Mouse (Mus musculus) monocyte, adult 2 months (primary cell): ENCODE results near the gene Fam107b.

Experiments used
- DNase-seq, 2 experiments: peaks; one replicate each; pipeline ENCODE4 v3.0.0; 2022; ENCODE audit warnings: low spot score in 2 of 2, low read depth in 1 of 2

Fam107b gene

DNA sequence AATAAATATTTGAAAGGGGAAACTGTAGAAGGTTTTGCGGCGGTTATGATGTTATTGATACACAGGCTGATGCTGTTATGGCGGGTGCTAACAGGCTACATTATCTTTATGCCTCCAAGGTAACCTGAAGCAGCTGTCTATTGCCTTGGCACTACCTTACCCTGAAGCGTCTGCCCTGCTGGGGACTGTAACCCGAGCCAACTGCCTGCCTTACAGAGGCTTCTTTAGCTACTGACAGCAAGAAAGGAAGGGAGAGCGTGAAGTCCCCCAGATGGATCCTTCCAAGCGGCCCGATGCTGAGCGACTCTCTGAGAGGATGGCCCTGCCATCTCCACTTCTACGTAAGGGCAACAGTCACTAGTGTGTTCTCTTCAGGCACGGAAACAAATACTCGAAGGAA lies at the start of gene Fam107b:
Gene Fam107b, plus strand, starts transcription at position 303 of the 400 bp plus-strand sequence.
- DNase-seq, result no peak

DNA sequence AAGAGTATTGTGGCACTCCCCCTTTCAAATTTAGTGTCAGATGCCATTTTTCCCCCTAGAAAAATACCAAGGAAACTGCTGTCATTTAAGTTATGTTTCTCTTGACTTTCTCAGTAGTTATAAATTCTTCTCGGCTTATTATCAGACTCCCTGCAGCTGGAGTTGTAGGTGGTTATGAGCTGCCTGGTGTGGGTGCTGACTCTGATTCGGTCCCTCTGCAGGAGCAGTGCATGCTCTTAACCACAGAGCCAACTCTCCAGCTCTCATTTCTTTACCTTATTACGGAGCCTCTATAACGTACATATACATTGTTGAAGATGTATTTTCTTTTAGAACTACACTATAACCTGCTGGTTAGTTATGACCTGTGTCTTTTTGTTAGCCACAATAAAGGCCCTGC lies 47.7 kb upstream of the Fam107b start:
- DNase-seq, result no peak

DNA sequence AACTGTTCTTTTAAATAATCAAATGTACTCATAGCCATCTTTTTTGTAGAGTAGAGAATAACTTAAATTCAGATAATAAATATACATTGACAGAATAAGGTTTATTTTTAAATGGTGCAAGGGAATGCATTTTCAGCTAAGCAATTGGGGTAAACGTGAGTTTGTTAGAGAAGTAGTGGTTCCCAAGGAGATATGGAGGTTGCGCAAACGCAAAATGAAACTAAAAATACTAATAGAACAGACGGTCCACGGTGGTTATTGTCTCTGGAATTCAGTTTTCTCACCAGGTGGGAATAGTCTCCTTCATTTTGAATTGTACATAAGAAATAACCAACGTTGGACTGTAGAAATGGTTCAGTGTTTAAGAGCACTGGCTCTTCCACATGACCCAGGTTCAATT lies 44.0 kb upstream of the Fam107b start:
- DNase-seq, result no peak

DNA sequence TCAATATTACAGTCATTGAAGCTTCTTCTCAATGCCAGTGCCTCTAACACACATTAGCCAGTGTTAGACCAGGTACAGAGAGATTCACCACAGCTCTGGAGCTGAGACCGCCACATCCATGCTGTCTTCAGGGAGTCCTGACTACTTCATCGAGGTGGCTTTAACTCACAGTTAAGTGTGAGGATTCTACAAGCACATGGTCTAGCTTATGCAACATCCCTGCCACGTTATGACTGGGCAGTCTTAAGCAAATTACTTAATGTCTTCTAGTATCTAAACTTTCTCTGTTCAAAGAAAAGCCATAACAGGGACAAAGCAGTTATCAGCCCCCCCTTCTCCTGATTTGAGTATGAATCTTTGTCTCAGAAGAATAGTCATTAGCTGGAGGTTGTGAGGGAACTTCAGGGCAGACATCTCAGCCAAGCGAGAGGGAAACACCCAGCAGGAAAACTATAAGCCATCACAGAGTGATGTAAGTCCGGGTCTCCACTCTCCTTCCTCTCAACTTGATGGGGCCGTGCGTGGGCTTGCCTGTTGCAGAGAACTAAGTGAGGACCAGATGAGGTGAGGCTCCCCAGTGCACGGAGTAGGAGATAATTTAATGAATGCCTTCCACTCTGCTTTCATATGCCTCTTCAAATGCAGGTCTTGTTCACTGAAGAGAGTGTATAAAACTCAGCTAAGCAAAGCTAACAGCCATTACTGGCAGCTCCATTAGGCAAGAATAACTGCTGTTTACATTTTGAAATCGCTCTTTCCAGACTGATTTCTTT lies 28.8 kb upstream of the Fam107b start:
- no peak for DNase-seq

DNA sequence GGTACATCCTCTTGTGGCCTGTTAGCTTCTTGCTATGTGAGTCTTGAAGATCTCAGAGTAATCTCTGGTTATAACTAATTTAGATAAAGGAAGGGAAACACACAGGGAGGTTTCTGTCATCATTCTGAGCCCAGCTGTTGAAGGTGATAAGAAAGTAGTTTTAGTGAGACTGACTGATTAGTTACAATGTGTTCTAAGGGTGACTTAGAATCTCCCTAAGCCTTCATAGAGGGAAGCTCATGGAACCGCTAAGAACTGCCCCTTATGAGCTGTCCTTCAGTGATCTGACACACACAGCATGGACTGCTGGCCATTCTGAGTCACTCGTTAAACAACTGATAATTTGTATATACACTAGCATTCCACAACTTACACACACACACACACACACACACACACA lies 24.2 kb upstream of the Fam107b start:
- no peak for DNase-seq

DNA sequence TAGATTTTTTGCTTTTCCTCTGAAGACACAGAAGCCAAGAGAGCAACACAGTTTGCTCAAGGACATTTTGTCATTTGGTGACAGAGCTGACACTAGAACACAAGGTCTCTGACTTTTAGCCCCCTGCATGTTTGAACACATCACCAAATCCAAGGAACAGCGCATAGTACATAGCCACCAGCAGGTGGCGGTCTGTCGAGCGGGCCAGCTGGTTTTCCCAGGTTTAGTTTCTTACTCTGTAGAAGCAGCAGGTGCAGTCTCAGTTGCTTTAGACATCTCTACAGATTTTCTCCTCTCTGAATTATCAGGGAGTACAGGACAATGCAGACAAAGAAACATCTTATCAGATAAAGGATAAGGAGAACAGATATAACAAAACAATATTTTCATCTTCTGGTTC lies 23.7 kb upstream of the Fam107b start:
- DNase-seq, result peak in 1 of 2 experiments; percentile 27

DNA sequence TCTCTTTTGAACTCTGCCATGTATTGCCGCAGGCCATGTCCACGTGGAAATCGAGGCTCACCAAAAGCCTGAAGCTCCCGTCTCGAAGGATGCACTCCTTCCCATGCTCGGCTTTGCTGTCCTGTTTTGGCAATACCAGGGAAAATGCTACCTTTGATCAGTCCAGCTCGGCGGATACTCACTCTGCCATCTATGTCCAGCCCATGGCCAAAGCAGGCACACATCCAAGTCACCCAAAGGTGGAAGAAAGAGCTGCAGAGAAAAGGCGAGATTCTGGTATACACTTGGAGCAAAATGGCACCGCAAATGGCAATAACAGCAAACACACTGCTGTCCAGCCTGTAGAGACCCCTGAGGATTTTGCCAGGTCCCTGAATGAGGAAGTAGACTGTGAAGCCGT lies 318 bp downstream of the Fam107b start:
- DNase-seq, result no peak

DNA sequence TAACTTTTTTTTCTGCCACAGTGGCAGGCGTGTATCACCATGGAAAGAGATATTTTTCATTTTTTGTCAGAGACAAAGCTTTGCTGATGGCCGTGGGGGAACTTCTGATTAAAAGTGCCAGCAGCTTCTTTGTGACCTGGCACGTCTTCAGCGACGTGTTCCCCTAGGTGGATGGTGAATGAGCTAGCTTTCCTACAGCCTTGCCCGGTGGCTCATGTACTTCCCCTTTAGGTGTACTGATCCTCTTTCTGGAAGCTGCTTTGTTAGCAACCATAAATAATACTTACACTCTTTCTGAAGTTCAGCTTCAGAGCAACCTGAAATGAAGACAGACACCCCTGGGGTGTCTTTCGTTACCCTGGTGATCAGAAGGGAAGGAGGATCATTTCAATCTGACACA lies 3.6 kb downstream of the Fam107b start:
- DNase-seq, result no peak

DNA sequence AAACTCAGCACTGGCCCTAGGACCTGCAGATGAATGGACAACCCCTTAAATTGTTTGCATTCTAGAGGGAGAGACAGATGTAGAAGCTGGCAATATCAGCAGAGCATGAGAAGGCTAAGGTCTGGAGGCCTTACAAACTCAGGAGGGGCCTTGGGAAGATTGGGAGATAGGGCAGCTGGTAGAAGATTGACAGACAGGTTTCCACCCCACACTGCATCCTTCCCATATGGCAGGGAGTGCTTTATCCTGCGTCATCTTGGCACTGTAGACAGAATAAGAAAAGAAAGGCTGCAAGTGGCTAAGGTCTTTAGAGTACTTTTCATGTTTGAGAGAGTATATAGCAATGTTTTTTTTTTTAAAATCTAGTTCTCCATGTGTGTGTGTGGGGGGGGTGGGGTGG lies 4.9 kb downstream of the Fam107b start:
- no peak for DNase-seq

DNA sequence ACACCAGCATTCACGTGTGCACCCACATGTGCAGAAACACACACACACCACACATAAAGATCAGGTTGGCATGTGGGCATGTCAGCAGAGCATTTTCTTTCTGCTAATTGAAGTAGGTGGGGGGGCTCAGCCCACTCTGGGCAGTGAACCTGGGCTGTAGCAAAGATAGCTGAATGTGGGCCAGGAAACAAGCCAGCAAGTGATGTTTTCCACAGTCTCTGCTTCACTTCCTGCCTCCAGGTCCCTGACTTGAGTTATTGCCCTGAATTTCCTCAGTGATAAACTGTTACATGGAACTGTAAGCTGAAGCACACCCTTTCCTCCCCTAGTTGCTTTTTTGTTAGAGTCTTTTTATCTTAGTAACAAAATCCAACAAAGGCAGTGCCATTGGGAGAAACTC lies 6.1 kb downstream of the Fam107b start:
- DNase-seq, result no peak

DNA sequence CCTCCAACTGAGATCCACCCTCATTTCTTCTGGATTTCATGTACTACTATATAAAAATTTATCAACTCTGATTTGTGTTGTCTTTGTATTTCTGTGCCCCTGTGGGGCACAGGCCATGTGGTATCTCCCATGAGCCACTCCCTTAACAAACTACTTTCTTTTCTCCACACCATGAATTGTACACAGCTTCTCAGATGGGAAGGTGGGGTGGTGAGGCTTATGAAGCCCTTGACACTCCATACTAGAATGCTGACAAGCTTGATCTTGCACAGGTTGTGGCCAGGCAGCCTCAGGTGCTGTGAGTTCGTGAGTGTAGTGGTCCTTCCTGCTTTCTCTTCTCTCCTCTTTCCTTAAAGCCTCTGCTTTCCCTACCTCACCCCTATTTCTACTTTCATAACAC lies 6.9 kb downstream of the Fam107b start:
- DNase-seq, result no peak

DNA sequence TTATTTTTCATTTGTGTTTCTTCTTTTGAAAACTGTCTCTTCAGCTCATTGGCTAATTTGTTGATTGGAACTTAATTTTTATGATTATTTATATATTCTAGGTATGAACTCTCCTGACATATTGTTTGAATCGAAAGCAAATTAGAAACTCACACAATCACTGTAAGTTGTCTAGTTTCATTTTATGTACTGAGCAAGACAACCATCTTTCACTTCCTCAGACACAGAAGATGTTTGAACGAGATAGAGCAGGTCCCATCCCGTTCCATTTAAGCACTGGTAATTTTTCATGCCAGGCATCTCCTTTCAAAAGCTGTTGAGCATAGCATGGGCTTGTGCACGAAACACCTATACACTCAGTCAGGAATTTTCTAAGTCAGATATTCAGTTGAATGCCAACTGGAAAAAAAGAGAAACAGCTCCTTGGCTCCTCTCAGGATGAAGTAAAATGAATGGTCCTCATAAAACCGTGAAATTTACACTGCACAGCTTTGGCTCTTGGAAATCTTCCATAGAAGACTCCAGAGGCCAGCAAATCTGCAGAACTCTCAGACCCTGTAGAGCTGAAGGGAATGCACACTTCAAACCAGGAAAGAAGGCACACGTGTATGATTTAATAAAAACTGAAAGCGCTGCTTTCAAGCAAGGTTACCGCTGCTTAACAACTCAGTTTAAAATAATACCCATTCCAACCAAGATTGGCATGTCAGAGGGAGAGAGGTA lies 8.1 kb downstream of the Fam107b start:
- DNase-seq, result no peak

DNA sequence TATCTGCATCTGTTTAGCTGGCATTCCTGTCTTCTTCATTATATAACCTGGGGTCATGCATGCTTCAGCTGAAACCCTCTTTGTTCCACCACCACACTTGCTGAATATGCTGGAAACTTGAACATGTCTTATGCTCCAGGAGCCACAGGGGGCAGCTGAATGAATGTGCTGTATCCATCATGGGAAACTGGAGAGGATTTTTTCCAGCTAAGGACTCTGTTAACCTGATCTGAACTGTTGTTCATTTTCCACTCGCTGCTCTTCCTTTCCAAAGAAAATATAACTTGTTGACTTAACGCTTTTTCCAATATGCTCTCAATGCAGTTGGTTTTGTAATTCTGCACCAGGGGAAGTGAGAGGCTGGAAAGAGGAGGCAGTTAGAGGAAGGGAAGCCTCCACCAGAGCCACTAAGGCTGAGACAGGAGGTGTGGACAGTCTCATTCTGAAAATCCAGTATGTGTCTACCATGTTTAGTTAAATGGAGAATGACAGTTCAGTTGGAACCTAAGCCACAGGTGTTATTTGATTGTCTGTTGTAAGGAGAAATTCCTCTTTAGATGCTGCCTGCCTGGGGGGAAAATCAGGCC lies 9.1 kb downstream of the Fam107b start:
- DNase-seq, result no peak

DNA sequence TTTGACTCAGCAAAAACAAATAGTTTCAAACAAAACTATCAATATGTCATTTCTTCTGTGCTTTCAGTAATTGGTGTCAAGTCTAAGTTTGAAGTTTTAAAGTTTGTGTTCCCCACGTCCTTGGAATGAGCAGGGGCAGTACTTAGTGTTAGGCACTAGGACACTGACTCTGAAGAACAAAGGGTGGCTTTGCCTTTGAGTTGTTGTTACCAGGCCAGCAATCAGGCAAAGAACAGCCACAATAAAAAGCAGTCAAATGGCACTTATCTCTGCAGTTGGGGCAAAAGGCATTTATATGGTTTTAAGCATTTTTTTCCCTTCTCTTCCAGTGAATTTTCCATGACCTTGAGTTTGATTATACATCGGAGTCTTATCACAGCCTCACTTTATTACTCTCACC lies 12.5 kb downstream of the Fam107b start:
- DNase-seq, result no peak

DNA sequence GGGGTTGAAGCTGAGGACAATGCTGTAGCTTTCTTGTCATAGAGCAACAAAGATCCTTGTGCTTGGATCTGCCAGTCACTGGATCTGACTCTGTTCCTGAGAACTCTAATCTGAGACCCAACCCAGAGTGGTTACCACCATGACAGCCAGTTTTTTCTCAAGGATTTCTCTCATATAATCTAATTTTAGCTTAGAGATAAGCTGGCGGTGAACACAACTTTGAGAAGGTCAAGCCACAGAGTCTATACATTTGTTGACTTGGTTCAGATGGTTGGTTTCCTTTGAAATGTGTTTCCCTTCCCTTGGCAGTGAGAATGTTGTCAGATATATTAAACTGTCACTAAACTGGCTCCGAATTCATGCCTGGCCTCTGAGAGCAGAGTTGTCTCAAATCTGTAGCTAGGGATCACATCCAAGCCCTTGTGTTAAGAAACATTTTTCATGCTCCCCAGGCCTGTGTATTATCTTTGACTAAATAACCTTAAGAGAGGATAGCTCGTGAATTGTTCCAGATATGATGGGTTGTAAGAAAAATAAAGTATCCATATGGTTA lies 15.0 kb downstream of the Fam107b start:
- no peak for DNase-seq

DNA sequence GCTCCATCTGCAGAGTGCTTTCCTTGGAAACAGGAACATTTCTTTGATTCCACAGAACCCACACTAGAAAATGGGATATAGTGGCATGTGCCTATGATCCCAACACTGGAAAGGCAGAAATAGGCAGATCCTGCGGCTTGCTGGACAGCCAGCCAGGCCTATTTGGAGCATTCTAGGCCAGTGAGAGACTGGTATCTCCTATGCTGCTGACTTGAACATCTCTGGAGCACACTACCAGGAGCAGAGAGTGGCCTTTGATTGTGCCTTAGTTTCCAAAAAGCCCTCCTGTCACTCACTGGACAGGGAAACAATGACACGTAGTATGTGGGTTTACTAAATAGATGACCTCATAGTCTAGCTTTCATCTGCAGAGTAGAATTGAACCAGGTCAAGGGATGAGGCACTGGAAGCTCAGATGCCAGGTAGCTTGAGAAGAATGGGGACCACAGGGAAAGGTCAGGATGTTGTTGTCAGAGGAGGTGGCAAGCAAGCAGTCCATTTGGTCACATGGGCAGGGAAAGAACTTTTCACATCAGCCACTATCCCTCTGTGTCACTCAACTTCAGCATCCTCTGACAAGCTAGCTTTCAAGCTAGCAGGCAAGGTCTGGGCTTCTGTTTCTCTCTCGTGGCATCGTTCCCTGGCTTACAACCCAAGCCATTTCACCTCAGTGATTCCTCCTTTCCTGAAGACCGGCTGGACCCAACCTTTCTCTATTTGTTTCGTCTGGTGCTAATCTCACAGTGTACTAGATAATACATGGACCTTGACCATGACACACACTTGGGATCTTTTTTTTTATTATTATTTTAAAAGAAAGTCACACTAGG lies 20.0 kb downstream of the Fam107b start:
- DNase-seq, result no peak

DNA sequence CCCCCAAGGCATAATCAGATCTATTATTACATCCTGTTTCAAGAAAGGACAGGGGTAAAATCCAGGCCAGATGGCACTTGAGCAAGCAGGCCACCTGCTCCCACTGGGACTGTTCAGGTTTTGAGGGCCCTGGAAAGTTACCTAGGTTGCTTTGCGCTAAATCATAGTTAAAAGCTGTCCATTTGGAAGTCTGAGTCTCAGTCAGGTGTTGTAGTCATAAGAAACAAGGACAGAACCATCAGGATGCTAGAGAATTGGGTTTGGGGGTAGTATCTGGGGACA lies 20.6 kb downstream of the Fam107b start:
- DNase-seq, result no peak

DNA sequence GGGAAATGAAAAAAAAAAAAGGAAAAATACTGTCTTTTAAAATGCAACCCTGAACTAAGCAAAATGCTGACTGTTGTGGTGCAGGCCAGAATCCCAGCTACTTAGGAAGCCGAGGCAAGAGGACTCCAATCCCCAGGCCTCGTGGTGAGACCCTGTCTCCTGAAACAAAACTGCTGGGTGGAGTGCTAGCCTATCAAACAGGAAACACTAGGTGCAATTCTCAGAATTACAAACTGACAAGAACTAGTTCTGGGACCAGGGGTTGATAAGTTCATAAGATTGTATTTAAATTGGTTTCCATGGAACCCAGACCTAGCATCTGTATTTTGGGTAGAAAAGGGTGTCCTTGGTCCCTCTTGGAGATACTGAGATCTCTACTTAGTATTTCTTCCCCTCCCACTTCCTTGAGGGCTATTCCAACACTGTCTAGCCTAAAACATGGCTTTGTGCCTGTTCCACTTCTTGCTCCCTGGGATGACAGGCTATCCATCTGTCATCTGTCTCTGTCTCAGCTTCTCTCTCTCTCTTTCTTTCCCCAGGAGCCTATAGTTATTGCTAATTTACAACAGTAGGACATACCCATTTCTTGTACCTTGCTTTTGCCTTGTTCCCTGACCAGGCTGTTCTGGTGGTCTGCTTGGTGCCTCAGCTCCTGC lies 24.5 kb downstream of the Fam107b start:
- no peak for DNase-seq

DNA sequence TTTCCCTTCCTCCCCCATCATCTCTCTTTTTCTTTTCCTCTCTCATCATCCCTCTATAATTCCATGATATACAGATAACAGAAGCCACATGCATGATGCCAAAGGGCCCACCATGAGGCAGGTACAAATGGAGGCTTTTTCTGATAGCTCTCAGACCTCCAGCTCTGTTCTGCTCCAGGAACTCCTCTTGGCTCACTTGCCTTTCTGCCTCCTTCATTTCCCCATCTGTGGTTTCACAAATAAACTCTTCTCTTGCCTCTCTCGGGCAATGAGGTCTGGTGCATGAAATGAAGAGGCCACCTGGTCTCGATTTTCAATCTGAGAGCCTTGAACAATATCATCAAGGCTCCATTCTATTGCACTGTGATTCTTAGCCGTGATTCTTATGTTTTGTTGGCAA lies 30.1 kb downstream of the Fam107b start:
- DNase-seq, result no peak

DNA sequence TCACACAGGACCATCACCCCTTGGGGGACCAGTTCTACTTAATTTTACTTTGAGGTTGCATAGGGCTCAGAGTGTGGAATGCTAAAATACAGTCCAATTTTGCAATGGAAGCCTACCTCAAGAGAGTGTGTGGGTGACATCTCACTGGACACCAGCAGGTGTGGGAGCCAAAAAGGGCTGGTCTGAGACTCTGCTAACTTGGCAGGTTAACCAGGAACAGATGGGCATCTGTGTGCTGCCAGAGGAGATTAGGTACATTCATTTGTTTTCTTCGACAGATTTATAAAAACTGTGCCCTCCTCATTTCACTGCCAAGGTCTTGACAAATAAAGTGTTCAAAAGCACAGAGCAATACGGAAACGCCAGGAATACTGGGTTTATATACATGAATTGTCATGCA lies 32.3 kb downstream of the Fam107b start:
- no peak for DNase-seq

DNA sequence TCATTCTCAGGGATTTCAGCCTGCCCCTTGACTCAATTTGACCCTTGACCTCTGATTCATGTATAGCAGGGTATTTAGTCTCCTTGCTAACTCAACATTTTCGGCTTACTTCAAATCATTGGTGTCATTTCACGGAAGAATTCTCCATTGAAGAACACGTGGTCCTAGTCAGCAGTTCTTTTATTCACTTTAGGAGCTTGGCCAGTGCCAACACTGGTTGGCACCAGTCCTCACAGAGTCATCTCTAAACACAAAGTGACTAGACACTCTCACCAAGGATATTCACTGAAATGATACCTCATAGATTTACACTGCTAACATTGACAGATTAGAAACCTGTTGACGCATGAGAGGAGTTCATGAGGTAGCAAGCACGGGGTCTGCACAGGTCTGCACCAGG lies 32.9 kb downstream of the Fam107b start:
- DNase-seq, result no peak
